Mouse (Mus musculus): ENCODE data around the gene Alox15. TPM values are rescaled to one million over a fixed set of nuclear protein-coding genes. Genes with fewer than 3 reads are reported as not detected.
"Not testable (repeated sequence)": the region's sequence is repeated elsewhere in the genome, so short reads cannot be mapped to it uniquely, and the experiment has no call there.

The Alox15 gene
- total RNA-seq, 1 experiment, result 1.7 TPM

- no peak for DNase-seq (ENCODE audit: low read depth, low spot score)
- H3K36me3 ChIP-seq (ENCODE audit: control insufficient read depth, insufficient read depth, low read length, poor library complexity, severe bottlenecking), result no peaks in the 10 kb centered on the region
- H3K9ac ChIP-seq (ENCODE audit: insufficient read depth, low read depth, low read length, poor library complexity, severe bottlenecking), result no peak overlapping the region
- in situ Hi-C loops (cut with MboI; ENCODE audit: low sequenced_read_pairs in 2 of 2, unreplicated experiment in 2 of 2), result no loop called here
- TF ChIP-seq ZNF384 (IDR thresholded peaks at IDR 0.05; ENCODE audit: low read depth, low read length), result no peak
- TF ChIP-seq CHD2 (IDR thresholded peaks at IDR 0.05; ENCODE audit: low read depth, low read length), result no peak
- TF ChIP-seq MAFK (IDR thresholded peaks at IDR 0.05; ENCODE audit: insufficient read depth, low read depth, low read length), result no peak
- TF ChIP-seq ZC3H11A (IDR thresholded peaks at IDR 0.05; ENCODE audit: borderline replicate concordance, low read depth, low read length), result no peak
- TF ChIP-seq HCFC1 (IDR thresholded peaks at IDR 0.05; ENCODE audit: borderline replicate concordance, insufficient read depth, low read length), result no peak
- no peak overlapping the region for H3K27ac ChIP-seq (ENCODE audit: insufficient read depth, low read depth, low read length, poor library complexity, severe bottlenecking)
- no peaks in the 10 kb centered on the region for H3K4me1 ChIP-seq (ENCODE audit: control insufficient read depth in 2 of 2, insufficient read depth in 2 of 2, low read length in 2 of 2, poor library complexity in 1 of 2)
- no peak overlapping the region for H3K4me3 ChIP-seq (ENCODE audit: insufficient read depth in 1 of 2, low read depth in 1 of 2, low read length in 2 of 2, poor library complexity in 1 of 2, severe bottlenecking in 1 of 2)
- no peaks in the 10 kb centered on the region; the same call in 1 of the 2 replicates for H3K9me3 ChIP-seq (ENCODE audit: control insufficient read depth, insufficient read depth, low read depth, low read length)
These were observed 20.6 kb upstream of the Alox15 start for GRCm38 (mm10) chr11:70372396-70372795.

DNA sequence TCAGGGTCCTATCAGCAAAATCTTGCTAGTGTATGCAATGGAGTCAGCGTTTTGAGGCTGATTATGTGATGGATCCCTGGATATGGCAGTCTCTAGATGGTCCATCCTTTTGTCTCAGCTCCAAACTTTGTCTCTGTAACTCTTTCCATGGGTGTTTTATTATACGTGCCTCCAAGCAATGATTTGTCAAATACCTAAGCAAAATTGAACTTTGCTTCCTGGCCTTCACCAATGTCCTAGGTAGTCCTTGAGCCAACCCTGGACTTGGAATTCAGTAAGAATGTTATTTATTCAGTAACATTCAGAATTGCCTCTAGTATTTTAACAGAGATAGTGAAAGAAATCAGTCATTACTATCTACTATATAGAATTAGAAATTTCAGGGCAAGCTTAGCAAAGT lies 16.8 kb upstream of the Alox15 start:
- in situ Hi-C loops (cut with MboI; ENCODE audit: low sequenced_read_pairs in 2 of 2, unreplicated experiment in 2 of 2); H3K9me3 ChIP-seq (ENCODE audit: control insufficient read depth, insufficient read depth, low read depth, low read length); H3K27ac ChIP-seq (ENCODE audit: insufficient read depth, low read depth, low read length, poor library complexity, severe bottlenecking); H3K36me3 ChIP-seq (ENCODE audit: control insufficient read depth, insufficient read depth, low read length, poor library complexity, severe bottlenecking); H3K9ac ChIP-seq (ENCODE audit: insufficient read depth, low read depth, low read length, poor library complexity, severe bottlenecking); H3K4me1 ChIP-seq (ENCODE audit: control insufficient read depth in 2 of 2, insufficient read depth in 2 of 2, low read length in 2 of 2, poor library complexity in 1 of 2); H3K4me3 ChIP-seq (ENCODE audit: insufficient read depth in 1 of 2, low read depth in 1 of 2, low read length in 2 of 2, poor library complexity in 1 of 2, severe bottlenecking in 1 of 2); DNase-seq (ENCODE audit: low read depth, low spot score): not testable (repeated sequence)

- in situ Hi-C loops (cut with MboI; ENCODE audit: low sequenced_read_pairs in 2 of 2, unreplicated experiment in 2 of 2); H3K4me1 ChIP-seq (ENCODE audit: control insufficient read depth in 2 of 2, insufficient read depth in 2 of 2, low read length in 2 of 2, poor library complexity in 1 of 2); H3K36me3 ChIP-seq (ENCODE audit: control insufficient read depth, insufficient read depth, low read length, poor library complexity, severe bottlenecking); H3K9ac ChIP-seq (ENCODE audit: insufficient read depth, low read depth, low read length, poor library complexity, severe bottlenecking); H3K4me3 ChIP-seq (ENCODE audit: insufficient read depth in 1 of 2, low read depth in 1 of 2, low read length in 2 of 2, poor library complexity in 1 of 2, severe bottlenecking in 1 of 2); H3K9me3 ChIP-seq (ENCODE audit: control insufficient read depth, insufficient read depth, low read depth, low read length); DNase-seq (ENCODE audit: low read depth, low spot score); H3K27ac ChIP-seq (ENCODE audit: insufficient read depth, low read depth, low read length, poor library complexity, severe bottlenecking): not testable (repeated sequence)
These were observed 15.9 kb upstream of the Alox15 start for GRCm38 (mm10) chr11:70367701-70368100.

GRCm38 (mm10) chr11:70348630-70349029 lies 3.2 kb downstream of the Alox15 start:
- H3K4me1 ChIP-seq (ENCODE audit: control insufficient read depth in 2 of 2, insufficient read depth in 2 of 2, low read length in 2 of 2, poor library complexity in 1 of 2), result peaks cover 0 to 6% of the 10 kb centered on the region in 2 experiments; a peak in 1 of 4 replicates
- TF ChIP-seq MAFK (IDR thresholded peaks at IDR 0.05; ENCODE audit: insufficient read depth, low read depth, low read length) (no peak), ZNF384 (IDR thresholded peaks at IDR 0.05; ENCODE audit: low read depth, low read length) (no peak), ZC3H11A (IDR thresholded peaks at IDR 0.05; ENCODE audit: borderline replicate concordance, low read depth, low read length) (no peak), HCFC1 (IDR thresholded peaks at IDR 0.05; ENCODE audit: borderline replicate concordance, insufficient read depth, low read length) (no peak), CHD2 (IDR thresholded peaks at IDR 0.05; ENCODE audit: low read depth, low read length) (no peak)
- no peak overlapping the region for H3K9ac ChIP-seq (ENCODE audit: insufficient read depth, low read depth, low read length, poor library complexity, severe bottlenecking)
- no peak overlapping the region for H3K27ac ChIP-seq (ENCODE audit: insufficient read depth, low read depth, low read length, poor library complexity, severe bottlenecking)
- no peaks in the 10 kb centered on the region for H3K9me3 ChIP-seq (ENCODE audit: control insufficient read depth, insufficient read depth, low read depth, low read length)
- no peak overlapping the region for H3K4me3 ChIP-seq (ENCODE audit: insufficient read depth in 1 of 2, low read depth in 1 of 2, low read length in 2 of 2, poor library complexity in 1 of 2, severe bottlenecking in 1 of 2)
- no peak for DNase-seq (ENCODE audit: low read depth, low spot score)
- in situ Hi-C loops (cut with MboI; ENCODE audit: low sequenced_read_pairs in 2 of 2, unreplicated experiment in 2 of 2), result no loop called here
- no peaks in the 10 kb centered on the region for H3K36me3 ChIP-seq (ENCODE audit: control insufficient read depth, insufficient read depth, low read length, poor library complexity, severe bottlenecking)

DNA sequence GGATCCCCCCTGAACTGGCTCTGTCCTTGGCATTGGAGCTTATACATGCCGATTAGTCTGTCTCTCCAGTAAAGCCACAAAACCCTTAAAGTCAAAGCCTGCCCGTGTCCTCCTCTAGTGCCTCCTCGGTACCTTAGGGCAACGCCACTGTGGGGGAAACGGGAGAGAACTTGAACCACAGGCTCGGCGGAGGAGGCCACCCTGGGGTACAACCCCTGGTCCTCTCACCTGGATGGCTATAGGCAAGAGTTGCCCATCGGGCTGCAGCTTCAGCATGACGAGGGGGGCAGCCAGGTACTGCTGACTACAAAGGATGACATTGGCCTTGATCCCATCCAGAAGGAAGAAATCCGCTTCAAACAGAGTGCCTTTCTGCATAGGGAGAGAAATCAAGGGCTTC lies 4.0 kb downstream of the Alox15 start:
- in situ Hi-C loops (cut with MboI; ENCODE audit: low sequenced_read_pairs in 2 of 2, unreplicated experiment in 2 of 2), result no loop called here
- Histone ChIP-seq H3K27ac (ENCODE audit: insufficient read depth, low read depth, low read length, poor library complexity, severe bottlenecking) (no peak overlapping the region), H3K9me3 (ENCODE audit: control insufficient read depth, insufficient read depth, low read depth, low read length) (no peaks in the 10 kb centered on the region), H3K4me3 (ENCODE audit: insufficient read depth in 1 of 2, low read depth in 1 of 2, low read length in 2 of 2, poor library complexity in 1 of 2, severe bottlenecking in 1 of 2) (no peak overlapping the region), H3K36me3 (ENCODE audit: control insufficient read depth, insufficient read depth, low read length, poor library complexity, severe bottlenecking) (no peaks in the 10 kb centered on the region), H3K9ac (ENCODE audit: insufficient read depth, low read depth, low read length, poor library complexity, severe bottlenecking) (no peak overlapping the region), H3K4me1 (ENCODE audit: control insufficient read depth in 2 of 2, insufficient read depth in 2 of 2, low read length in 2 of 2, poor library complexity in 1 of 2) (peaks cover 0 to 6% of the 10 kb centered on the region in 2 experiments; a peak in 1 of 4 replicates)
- no peak for TF ChIP-seq ZNF384 (IDR thresholded peaks at IDR 0.05; ENCODE audit: low read depth, low read length)
- no peak for TF ChIP-seq HCFC1 (IDR thresholded peaks at IDR 0.05; ENCODE audit: borderline replicate concordance, insufficient read depth, low read length)
- no peak for DNase-seq (ENCODE audit: low read depth, low spot score)

Measured in ES-E14 (cell line).